Comparison of ENCODE assay signal across 7 mouse cellular contexts in genomic region chr14:122981831-122982485, GRCm38 (mm10). TPM values are rescaled to one million over a fixed set of nuclear protein-coding genes. Genes with fewer than 3 reads are reported as not detected.
A peak's percentile ranks its signal among the peaks of the same experiment; 100 is the strongest.
DNase-seq lines count a peak whose midpoint lies in the region; ATAC-seq lines count a peak whose summit lies in the region.

No protein-coding gene starts in this region.

- H3K9me3 ChIP-seq in lung, embryonic 15.5 days = no peaks in the 10 kb centered on the region
- H3K9me3 ChIP-seq in embryonic facial prominence, embryonic 14.5 days (ENCODE audit: control insufficient read depth, low read length) = no peaks in the 10 kb centered on the region
- H3K9me3 ChIP-seq in limb, embryonic 13.5 days = no peaks in the 10 kb centered on the region
- no peaks in the 10 kb centered on the region for H3K9me3 ChIP-seq in stomach, embryonic 14.5 days (ENCODE audit: control insufficient read depth, low read depth, low read length)

- no peak for DNase-seq in lung, postnatal 36 days
- no peak for DNase-seq in embryonic facial prominence, embryonic 14.5 days (ENCODE audit: low spot score)
- DNase-seq in frontal cortex, postnatal 36 days (ENCODE audit: low spot score in 2 of 2) = no peak
- no peak for DNase-seq in lung, postnatal 4 days

- peak overlapping the region; percentile 59 for H3K4me3 ChIP-seq in lung, embryonic 15.5 days
- peak overlapping the region; percentile 83 for H3K4me3 ChIP-seq in embryonic facial prominence, embryonic 14.5 days (ENCODE audit: low read depth, low read length)
- peak overlapping the region; percentile 82 for H3K4me3 ChIP-seq in limb, embryonic 13.5 days
- peak overlapping the region; percentile 83 for H3K4me3 ChIP-seq in stomach, embryonic 14.5 days (ENCODE audit: low read depth, low read length)

- WGBS in lung, embryonic 15.5 days = 32% methylated on average over 8 of the region's 8 CpGs
- 28% methylated on average over 8 of the region's 8 CpGs for WGBS in embryonic facial prominence, embryonic 14.5 days
- 39% methylated on average over 8 of the region's 8 CpGs for WGBS in limb, embryonic 13.5 days
- 45% methylated on average over 8 of the region's 8 CpGs for WGBS in stomach, embryonic 14.5 days

- no peak for ATAC-seq in lung, embryonic 15.5 days (ENCODE audit: borderline replicate concordance, extremely low read depth, low FRiP score, low TSS enrichment)
- no peak for ATAC-seq in embryonic facial prominence, embryonic 14.5 days (ENCODE audit: low read depth)
- no peak for ATAC-seq in limb, embryonic 13.5 days (ENCODE audit: low FRiP score, low read depth)
- ATAC-seq in stomach, embryonic 14.5 days (ENCODE audit: insufficient number of reproducible peaks, insufficient read depth, low FRiP score, low read depth) = no peak

- peak overlapping the region; percentile 66 for H3K9ac ChIP-seq in lung, embryonic 15.5 days
- peak overlapping the region; percentile 88 for H3K9ac ChIP-seq in embryonic facial prominence, embryonic 14.5 days (ENCODE audit: low read depth, low read length)
- H3K9ac ChIP-seq in limb, embryonic 13.5 days = peak overlapping the region; percentile 82
- H3K9ac ChIP-seq in stomach, embryonic 14.5 days (replicated peaks; ENCODE audit: low read depth, low read length) = peak overlapping the region; percentile 76

- peaks cover 19% of the 10 kb centered on the region for H3K4me1 ChIP-seq in lung, embryonic 15.5 days
- H3K4me1 ChIP-seq in embryonic facial prominence, embryonic 14.5 days (ENCODE audit: control insufficient read depth, insufficient read depth, low read length) = peaks cover 15% of the 10 kb centered on the region; the same call in 1 of the 2 replicates
- H3K4me1 ChIP-seq in limb, embryonic 13.5 days = peaks cover 28% of the 10 kb centered on the region
- peaks cover 11% of the 10 kb centered on the region; the same call in 1 of the 2 replicates for H3K4me1 ChIP-seq in stomach, embryonic 14.5 days (ENCODE audit: control insufficient read depth, insufficient read depth, low read length)

- H3K36me3 ChIP-seq in lung, embryonic 15.5 days = no peaks in the 10 kb centered on the region
- 0 out of 2 replicates have a peak, but pooled peaks cover 4% of the 10 kb centered on the region for H3K36me3 ChIP-seq in embryonic facial prominence, embryonic 14.5 days (ENCODE audit: control insufficient read depth, insufficient read depth, low read length)
- 0 out of 2 replicates have a peak, but pooled peaks cover 4% of the 10 kb centered on the region for H3K36me3 ChIP-seq in limb, embryonic 13.5 days
- H3K36me3 ChIP-seq in stomach, embryonic 14.5 days (ENCODE audit: control insufficient read depth, insufficient read depth, low read length) = no peaks in the 10 kb centered on the region

- H3K27ac ChIP-seq in lung, embryonic 15.5 days = no peak overlapping the region
- H3K27ac ChIP-seq in embryonic facial prominence, embryonic 14.5 days (replicated peaks; ENCODE audit: low read depth, low read length) = no peak overlapping the region
- H3K27ac ChIP-seq in limb, embryonic 13.5 days = no peak overlapping the region
- no peak overlapping the region for H3K27ac ChIP-seq in stomach, embryonic 14.5 days (ENCODE audit: low read length)

- peak overlapping the region; percentile 84 for H3K4me2 ChIP-seq in lung, embryonic 15.5 days
- peak overlapping the region; percentile 92 for H3K4me2 ChIP-seq in embryonic facial prominence, embryonic 14.5 days (ENCODE audit: low read depth, low read length)
- H3K4me2 ChIP-seq in limb, embryonic 13.5 days (replicated peaks) = peak overlapping the region; percentile 89
- H3K4me2 ChIP-seq in stomach, embryonic 14.5 days (replicated peaks; ENCODE audit: low read depth, low read length) = peak overlapping the region; percentile 87

- H3K27me3 ChIP-seq in lung, embryonic 15.5 days = peaks cover 8% of the 10 kb centered on the region; the same call in 1 of the 2 replicates
- no peaks in the 10 kb centered on the region for H3K27me3 ChIP-seq in embryonic facial prominence, embryonic 14.5 days (replicated peaks; ENCODE audit: control insufficient read depth, insufficient read depth, low read length)
- no peaks in the 10 kb centered on the region for H3K27me3 ChIP-seq in limb, embryonic 13.5 days
- H3K27me3 ChIP-seq in stomach, embryonic 14.5 days (ENCODE audit: control insufficient read depth, insufficient read depth, low read length) = no peaks in the 10 kb centered on the region

RNA-seq across cellular contexts. Expression of gene Tmtc4, which starts 1.9 kb away (rescaled TPM):
- 16.4 and 17.3 TPM in 2 replicates for polyA plus RNA-seq in lung, embryonic 15.5 days (2015; fragmentation: Nextera tagmentation; extraction: Ambion mirVana)
- 26.2 and 34.6 TPM in 2 replicates for polyA plus RNA-seq in embryonic facial prominence, embryonic 14.5 days (2014; fragmentation: Nextera tagmentation; extraction: Ambion mirVana)
- 24.5 and 27.3 TPM in 2 replicates for polyA plus RNA-seq in limb, embryonic 13.5 days (2015; fragmentation: Nextera tagmentation; extraction: Ambion mirVana)
- polyA plus RNA-seq in stomach, embryonic 14.5 days (2014; fragmentation: Nextera tagmentation; extraction: Ambion mirVana) = 28.6 and 34.7 TPM in 2 replicates
